Mouse (Mus musculus) lung, adult 2 months (tissue): Measurements from ENCODE around the gene Dctn2. TPM values are rescaled to one million over a fixed set of nuclear protein-coding genes. Genes with fewer than 3 reads are reported as not detected.
A peak's percentile ranks its signal among the peaks of the same experiment; 100 is the strongest.

Source experiments
- DNase-seq: peaks from one replicate; pipeline ENCODE4 v3.0.0; 2022
- H3K4me1 ChIP-seq: fragments of 200-500 bp; 2 replicates; pipeline ENCODE4 v1.6.1; 2011; ENCODE audit warnings: low read length; ENCODE audit not compliant: control insufficient read depth, insufficient read depth
- H3K4me3 ChIP-seq: fragments of 200-500 bp; replicated peaks from 2 replicates; pipeline ENCODE3; 2011; ENCODE audit warnings: low read depth, mild to moderate bottlenecking, control low read depth, low read length; ENCODE audit errors: extremely low read depth
- CTCF ChIP-seq: fragments of 200-500 bp; IDR thresholded peaks from 2 replicates; pipeline ENCODE4 v1.5.1; 2011; ENCODE audit warnings: mild to moderate bottlenecking, low read length, control low read depth; ENCODE audit not compliant: insufficient read depth
- POLR2A ChIP-seq: fragments of 200-500 bp; IDR thresholded peaks from 2 replicates; pipeline ENCODE4 v1.6.1; 2011; ENCODE audit warnings: low read depth, mild to moderate bottlenecking, control low read depth, low read length, borderline replicate concordance; ENCODE audit errors: extremely low read depth
- WGBS: fragments of 180-500 bp; shearing (Covaris S2); methylation state at CpG from one replicate; pipeline ENCODE4 v1.1.7; 2018; 5-methylcytosine and 5-hydroxymethylcytosine counted together
- polyA plus RNA-seq: library from polyadenylated mRNA; depleted of rRNA; stranded (reverse); fragments of >200 nt; gene quantifications from 2 replicates; pipeline ENCODE4 v1.2.3, GENCODE M21; 2012; rRNA removed

Gene Dctn2
- polyA plus RNA-seq = 149 and 178 TPM in 2 replicates

DNA sequence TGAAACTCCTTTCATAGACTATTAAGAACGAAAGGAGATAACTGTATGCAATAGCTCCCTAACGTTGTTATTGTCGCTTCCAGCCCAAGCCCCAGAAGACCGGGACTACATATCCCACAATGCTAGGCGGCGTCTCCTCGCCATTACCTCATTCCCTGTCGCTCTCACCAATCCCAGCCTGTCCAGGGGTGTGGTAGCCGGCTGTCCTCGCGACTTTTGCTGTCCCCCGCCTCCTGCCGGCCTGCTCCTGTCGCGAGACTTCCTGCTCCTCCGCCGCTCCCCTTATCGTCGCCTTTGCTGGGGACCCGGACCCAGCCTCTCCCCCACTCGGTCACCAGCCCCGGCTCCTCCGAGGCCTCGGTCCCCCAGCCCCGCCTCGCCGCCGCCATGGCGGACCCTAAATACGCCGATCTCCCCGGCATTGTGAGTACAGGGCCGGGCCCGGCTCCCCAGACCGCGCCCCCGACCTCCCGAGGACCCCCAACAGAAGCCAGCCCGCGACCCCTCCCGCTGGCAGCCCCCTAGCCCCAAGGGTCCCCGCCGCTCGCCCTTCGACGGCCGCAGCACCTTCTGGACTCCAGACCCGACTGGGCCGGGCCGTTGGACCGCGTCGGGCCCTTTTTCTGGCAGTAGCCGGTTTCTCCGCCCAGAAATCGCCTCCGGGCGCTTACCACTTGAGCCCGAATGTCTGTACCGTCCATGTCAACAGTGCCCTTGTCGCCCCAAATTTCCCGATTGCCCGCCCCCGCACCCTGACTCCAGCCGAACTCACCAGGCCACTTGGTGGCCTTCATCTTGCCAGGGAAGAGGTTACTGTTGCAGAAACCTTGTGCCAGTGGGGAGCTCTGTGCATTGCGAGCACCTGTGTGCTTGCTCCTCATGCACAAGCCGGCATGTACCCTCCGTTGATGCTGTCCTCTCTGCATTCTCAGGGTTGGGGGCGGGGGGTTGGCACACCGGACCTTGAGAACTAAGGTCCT lies at the start of gene Dctn2:
TSS of gene Dctn2 (plus strand) at position 257 of the 980 bp plus-strand sequence.
- TF ChIP-seq POLR2A (peak; percentile 78), CTCF (no peak)
- DNase-seq = peak; percentile 91
- H3K4me3 ChIP-seq = peak within 1 kb of the TSS; percentile 76
- WGBS = 1% methylated on average over 70 of the region's 70 CpGs
- peaks cover 16% of the 10 kb centered on the region for H3K4me1 ChIP-seq

DNA sequence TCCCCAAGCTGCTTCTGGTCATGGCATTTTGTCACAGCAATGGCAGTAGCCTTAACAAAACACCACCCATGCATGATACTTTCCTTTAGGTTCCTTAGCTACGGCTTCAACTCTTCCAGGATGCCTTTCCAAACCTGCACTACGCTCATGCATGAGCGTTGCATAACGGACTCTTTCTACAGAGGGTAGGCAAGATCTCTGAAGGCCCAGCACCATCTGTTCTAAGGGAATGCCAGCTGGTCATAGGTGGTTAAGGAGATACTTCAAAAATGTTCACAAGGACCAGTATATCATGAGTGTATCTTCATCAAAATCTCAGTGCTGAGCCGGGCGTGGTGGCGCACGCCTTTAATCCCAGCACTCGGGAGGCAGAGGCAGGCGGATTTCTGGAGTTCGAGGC lies 49.7 kb upstream of the Dctn2 start:
- DNase-seq = no peak
- 95% methylated on average over 11 of the region's 11 CpGs for WGBS
- H3K4me1 ChIP-seq = no peaks in the 10 kb centered on the region
- no peak overlapping the region for H3K4me3 ChIP-seq
- TF ChIP-seq POLR2A (no peak), CTCF (no peak)

DNA sequence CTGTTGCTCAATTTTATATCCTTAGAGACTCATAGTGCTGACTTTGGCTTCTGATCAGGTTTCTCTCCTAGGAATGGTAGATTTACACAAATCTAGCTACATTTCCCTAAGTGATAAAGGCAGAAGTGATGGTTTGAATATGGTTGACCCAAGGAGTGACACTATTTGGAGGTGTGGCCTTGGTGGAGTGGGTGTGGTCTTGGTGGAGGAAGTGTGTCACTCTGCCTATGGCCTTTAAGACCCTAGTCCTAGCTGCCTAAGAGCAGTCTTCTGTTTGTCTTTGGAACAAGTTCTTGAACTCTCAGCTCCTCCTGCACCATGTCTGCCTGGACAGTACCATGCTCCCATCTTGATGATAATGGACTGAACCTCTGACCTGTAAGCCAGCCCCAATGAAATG lies 49.0 kb upstream of the Dctn2 start:
- no peaks in the 10 kb centered on the region for H3K4me1 ChIP-seq
- TF ChIP-seq POLR2A = no peak
- TF ChIP-seq CTCF = no peak
- no peak overlapping the region for H3K4me3 ChIP-seq
- no peak for DNase-seq

DNA sequence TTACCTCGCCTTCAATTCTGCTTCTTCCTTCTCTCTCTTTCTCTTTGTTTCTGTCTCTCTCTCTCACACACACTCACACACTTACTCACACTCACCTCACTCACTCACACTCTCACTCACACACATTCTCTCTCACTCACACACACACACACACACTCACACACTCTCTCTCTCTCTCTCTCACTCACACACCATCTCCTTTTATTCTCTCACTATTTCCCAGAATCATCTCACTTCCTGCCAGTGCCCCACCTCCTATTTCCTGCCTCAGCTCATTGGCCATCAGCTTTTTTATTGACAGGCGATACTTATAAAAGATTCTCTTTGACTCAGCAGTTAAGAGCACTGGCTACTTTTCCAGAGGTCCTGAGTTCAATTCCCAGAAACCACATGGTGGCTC lies 47.8 kb upstream of the Dctn2 start:
- TF ChIP-seq POLR2A = no peak
- no peak for TF ChIP-seq CTCF
- Histone ChIP-seq H3K4me1 (no peaks in the 10 kb centered on the region), H3K4me3 (no peak overlapping the region)
- WGBS = 79% methylated on average over 2 of the region's 2 CpGs
- DNase-seq = no peak

DNA sequence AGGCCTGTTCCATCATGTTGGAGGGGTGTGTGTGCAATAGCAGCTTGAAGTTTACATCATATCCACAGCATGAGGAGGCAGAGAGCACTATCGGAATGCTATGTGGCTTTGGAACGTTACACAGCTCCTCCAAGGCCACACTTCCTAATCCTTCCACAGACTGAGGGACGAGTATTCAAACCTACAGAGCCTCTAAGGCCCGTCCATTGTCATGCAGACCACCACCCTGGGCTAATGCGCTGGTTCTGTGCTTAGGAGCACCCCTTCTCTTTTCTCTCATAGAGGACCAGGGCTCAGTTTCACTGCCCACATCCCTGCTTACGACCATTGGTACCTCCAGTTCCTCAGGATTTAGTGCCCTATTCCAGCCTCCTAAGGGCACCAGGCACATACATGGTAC lies 41.0 kb upstream of the Dctn2 start:
- WGBS = 58% methylated on average over 6 of the region's 6 CpGs
- DNase-seq = no peak

DNA sequence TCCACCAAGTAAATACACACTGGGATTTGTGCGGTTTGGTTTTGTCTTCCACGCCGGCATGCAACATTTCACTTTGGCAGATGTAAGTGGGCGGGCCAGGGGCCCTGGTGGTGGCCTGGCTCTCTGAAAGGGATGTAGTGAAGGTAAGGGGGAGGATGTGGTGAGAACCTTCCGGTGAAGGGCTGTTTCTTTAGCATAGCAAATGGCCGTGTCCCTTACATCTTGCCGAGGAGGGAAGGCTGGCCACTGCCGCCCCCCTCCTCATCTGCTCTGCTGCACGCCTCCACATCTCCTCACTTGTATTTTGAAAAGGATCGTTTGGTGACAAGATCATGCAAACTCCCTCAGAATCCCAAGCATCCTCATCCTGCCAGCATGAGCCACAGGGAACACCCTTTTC lies 40.4 kb upstream of the Dctn2 start:
- TF ChIP-seq POLR2A (no peak), CTCF (no peak)
- no peak for DNase-seq
- H3K4me1 ChIP-seq = no peaks in the 10 kb centered on the region
- 34% methylated on average over 10 of the region's 10 CpGs for WGBS
- no peak overlapping the region for H3K4me3 ChIP-seq

More for the DNA sequence above, 41.0 kb upstream of the Dctn2 start:
- no peak for TF ChIP-seq CTCF
- Histone ChIP-seq H3K4me3 (no peak overlapping the region), H3K4me1 (no peaks in the 10 kb centered on the region)

DNA sequence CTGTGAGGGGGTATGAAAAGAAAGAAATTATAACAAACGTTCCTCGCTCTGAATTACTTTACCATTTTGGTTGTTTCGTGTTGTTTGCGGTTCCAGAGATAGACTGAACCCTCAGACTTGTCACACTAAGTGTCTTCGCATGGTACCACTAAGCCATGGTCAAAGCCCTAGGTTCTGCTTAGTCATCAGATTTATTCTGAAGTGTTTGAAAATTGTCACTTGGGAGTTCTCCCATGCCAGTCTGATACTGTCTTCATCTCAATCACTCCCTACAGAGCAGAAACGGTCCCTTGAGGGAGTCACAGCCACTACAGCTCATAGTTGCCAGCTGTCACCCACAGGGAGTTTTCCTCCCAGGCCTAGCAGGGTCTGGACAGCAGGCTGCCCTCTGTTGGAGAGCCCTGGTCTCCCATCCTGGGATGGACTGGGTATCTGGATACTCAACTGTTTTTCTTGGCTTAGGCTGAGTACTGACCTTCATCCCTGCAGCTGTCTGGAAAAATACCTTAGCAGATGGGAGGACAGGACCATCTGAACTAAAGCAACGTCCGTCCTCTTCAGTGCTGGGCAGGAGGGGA lies 39.8 kb upstream of the Dctn2 start:
- no peak overlapping the region for H3K4me3 ChIP-seq
- WGBS = 68% methylated on average over 8 of the region's 8 CpGs
- no peak for DNase-seq
- H3K4me1 ChIP-seq = no peaks in the 10 kb centered on the region
- no peak for TF ChIP-seq POLR2A
- peak; percentile 50 for TF ChIP-seq CTCF

DNA sequence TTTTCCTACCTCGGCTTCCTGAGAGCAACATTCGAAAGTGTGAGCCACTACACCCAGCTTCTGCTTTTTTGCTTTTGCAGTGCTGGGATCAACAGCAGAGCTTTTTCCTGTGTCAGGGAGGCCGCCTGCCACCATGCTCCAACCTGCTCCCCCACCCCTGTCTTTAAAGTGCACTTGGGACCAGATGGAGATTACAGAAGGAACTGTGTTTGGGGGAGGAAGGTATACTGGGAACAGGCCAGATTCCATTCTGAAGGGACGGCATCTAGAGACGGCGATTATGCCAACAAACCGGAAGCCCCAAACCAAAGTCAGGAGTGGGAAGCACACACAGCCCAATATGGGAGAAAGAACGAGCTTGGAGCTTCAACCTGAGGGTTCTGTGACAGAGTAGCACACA lies 39.0 kb upstream of the Dctn2 start:
- Histone ChIP-seq H3K4me3 (no peak overlapping the region), H3K4me1 (no peaks in the 10 kb centered on the region)
- WGBS = 74% methylated on average over 8 of the region's 8 CpGs
- DNase-seq = no peak
- TF ChIP-seq POLR2A (no peak), CTCF (no peak)

DNA sequence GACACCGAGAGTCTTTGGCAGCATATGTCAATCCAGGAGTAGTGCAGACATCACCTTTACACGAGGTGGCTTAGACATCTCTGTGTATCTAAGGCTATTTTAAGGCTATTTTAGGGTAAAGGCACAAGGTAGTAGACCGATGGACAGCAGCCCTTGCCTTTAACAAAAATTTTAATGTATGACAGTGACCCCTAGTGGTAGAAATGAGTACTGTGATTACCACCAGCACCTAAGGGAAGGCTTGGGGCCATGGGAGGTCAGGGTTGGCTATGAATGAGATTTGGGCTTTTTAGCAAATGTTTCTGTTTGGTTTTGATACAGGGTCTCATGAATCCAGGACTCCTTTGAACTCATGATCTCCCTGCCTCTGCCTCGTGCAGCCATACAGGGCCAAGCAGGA lies 37.3 kb upstream of the Dctn2 start:
- 22% methylated on average over 4 of the region's 4 CpGs for WGBS
- no peaks in the 10 kb centered on the region for H3K4me1 ChIP-seq
- no peak for DNase-seq
- TF ChIP-seq POLR2A (no peak), CTCF (no peak)
- H3K4me3 ChIP-seq = no peak overlapping the region

DNA sequence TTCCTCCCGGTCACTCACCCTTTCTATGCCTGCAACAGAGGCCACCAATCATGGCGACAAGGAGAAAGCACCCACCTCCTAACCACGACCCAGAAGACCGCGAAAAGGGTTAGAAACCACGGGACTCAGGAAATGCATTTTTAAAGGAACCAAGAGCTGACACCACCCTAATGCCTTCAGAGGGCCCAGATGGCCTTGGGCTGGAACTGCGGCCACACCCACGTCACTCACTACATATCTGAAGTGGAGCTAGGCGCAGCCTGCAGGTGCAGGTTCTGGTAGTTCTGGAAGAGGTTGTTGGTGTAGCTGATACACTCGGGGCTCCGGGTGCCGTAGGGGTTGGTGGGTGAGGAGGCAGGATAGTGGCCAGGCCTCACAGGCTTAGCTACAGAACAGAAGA lies 35.5 kb upstream of the Dctn2 start:
- no peak for DNase-seq
- 64% methylated on average over 12 of the region's 12 CpGs for WGBS
- H3K4me1 ChIP-seq = no peaks in the 10 kb centered on the region
- H3K4me3 ChIP-seq = no peak overlapping the region
- TF ChIP-seq CTCF (no peak), POLR2A (no peak)
